Mouse (Mus musculus) retina, postnatal 1 day (tissue): Measurements from ENCODE around the gene Pygm.

Experiments
- DNase-seq: peaks from one replicate; pipeline ENCODE4 v3.0.0-alpha.2; 2012

Gene Pygm

GRCm38 (mm10) chr19:6354030-6354429, 30.2 kb upstream of the Pygm start:
- DNase-seq = no peak

GRCm38 (mm10) chr19:6361291-6361690, 22.9 kb upstream of the Pygm start:
- DNase-seq = no peak

- no peak for DNase-seq
Measured at GRCm38 (mm10) chr19:6363091-6363410, 21.1 kb upstream of the Pygm start.

- DNase-seq = peak; percentile 100
Measured at GRCm38 (mm10) chr19:6363411-6364240, 20.6 kb upstream of the Pygm start, which contains the start of gene Sf1. Sf1 (plus strand) TSS chr19:6363690.

GRCm38 (mm10) chr19:6364317-6364725, 19.9 kb upstream of the Pygm start:
- peak; percentile 93 for DNase-seq

- DNase-seq = no peak
Measured at GRCm38 (mm10) chr19:6364842-6365241, 19.4 kb upstream of the Pygm start.

GRCm38 (mm10) chr19:6370175-6370574, 14.0 kb upstream of the Pygm start:
- DNase-seq = no peak

GRCm38 (mm10) chr19:6372433-6372832, 11.8 kb upstream of the Pygm start:
- DNase-seq = no peak

- peak; percentile 82 for DNase-seq
Measured at GRCm38 (mm10) chr19:6373539-6374400, 10.4 kb upstream of the Pygm start.

GRCm38 (mm10) chr19:6374571-6374970, 9.6 kb upstream of the Pygm start:
- DNase-seq = no peak

- no peak for DNase-seq
Measured at GRCm38 (mm10) chr19:6375423-6376254, 8.6 kb upstream of the Pygm start.

- DNase-seq = peak; percentile 61
Measured at GRCm38 (mm10) chr19:6376255-6376564, 8.0 kb upstream of the Pygm start.

GRCm38 (mm10) chr19:6376643-6377042, 7.6 kb upstream of the Pygm start:
- no peak for DNase-seq

GRCm38 (mm10) chr19:6377327-6378040, 6.7 kb upstream of the Pygm start:
- no peak for DNase-seq

GRCm38 (mm10) chr19:6380411-6381166, 3.6 kb upstream of the Pygm start:
- DNase-seq = no peak

GRCm38 (mm10) chr19:6381238-6381637, 3.0 kb upstream of the Pygm start:
- DNase-seq = no peak

- DNase-seq = no peak
Measured at GRCm38 (mm10) chr19:6382323-6382924, 1.8 kb upstream of the Pygm start.

- peak; percentile 38 for DNase-seq
Measured at GRCm38 (mm10) chr19:6383470-6383869, 729 bp upstream of the Pygm start.

GRCm38 (mm10) chr19:6384954-6385353, 755 bp downstream of the Pygm start:
- no peak for DNase-seq

- DNase-seq = no peak
Measured at GRCm38 (mm10) chr19:6385419-6385818, 1.2 kb downstream of the Pygm start.

- no peak for DNase-seq
Measured at GRCm38 (mm10) chr19:6385821-6386220, 1.6 kb downstream of the Pygm start.
